Mouse (Mus musculus) limb, embryonic 12.5 days (tissue): Measurements from ENCODE around the gene Tie1. TPM values are rescaled to one million over a fixed set of nuclear protein-coding genes. Genes with fewer than 3 reads are reported as not detected.
A peak's percentile ranks its signal among the peaks of the same experiment; 100 is the strongest.

Experiments used
- ATAC-seq: fragments of 200-750 bp; cut with Nextera tagmentation; 2 replicates; pipeline ENCODE4 v1.8.0; 2017; ENCODE audit warnings: low read depth, moderate TSS enrichment; ENCODE audit not compliant: insufficient number of reproducible peaks, insufficient read depth, low FRiP score, low TSS enrichment
- H3K27ac ChIP-seq: fragments of 300-500 bp; sonication (generic); 2 replicates; pipeline ENCODE4 v1.5.1; 2016; ENCODE audit warnings: mild to moderate bottlenecking, moderate library complexity
- H3K27me3 ChIP-seq: fragments of 300-500 bp; sonication (generic); 2 replicates; pipeline ENCODE4 v1.6.1; 2016; ENCODE audit warnings: mild to moderate bottlenecking, moderate library complexity
- H3K36me3 ChIP-seq: fragments of 300-500 bp; sonication (generic); 2 replicates; pipeline ENCODE4 v1.6.1; 2016; ENCODE audit warnings: mild to moderate bottlenecking, moderate library complexity
- H3K4me1 ChIP-seq: fragments of 300-500 bp; sonication (generic); replicated peaks from 2 replicates; pipeline ENCODE4 v1.6.1; 2016
- H3K4me2 ChIP-seq: fragments of 300-500 bp; sonication (generic); 2 replicates; pipeline ENCODE4 v1.6.1; 2016; ENCODE audit warnings: mild to moderate bottlenecking, moderate library complexity
- H3K4me3 ChIP-seq: fragments of 300-500 bp; sonication (generic); replicated peaks from 2 replicates; pipeline ENCODE4 v1.5.1; 2016; ENCODE audit warnings: mild to moderate bottlenecking
- H3K9ac ChIP-seq: fragments of 300-500 bp; sonication (generic); replicated peaks from 2 replicates; pipeline ENCODE4 v1.6.1; 2016; ENCODE audit warnings: mild to moderate bottlenecking, moderate library complexity
- H3K9me3 ChIP-seq: fragments of 300-500 bp; sonication (generic); 2 replicates; pipeline ENCODE4 v1.6.1; 2016; ENCODE audit warnings: mild to moderate bottlenecking, moderate library complexity
- WGBS: fragments of 180-500 bp; shearing (Covaris S2); methylation state at CpG from one replicate; pipeline ENCODE4 v1.1.7; 2016; 5-methylcytosine and 5-hydroxymethylcytosine counted together
- polyA plus RNA-seq: library from polyadenylated mRNA; unstranded; fragments of >200 nt; fragmentation: Nextera tagmentation; extraction: Ambion mirVana; gene quantifications from 2 replicates; pipeline ENCODE4 v1.2.1, GENCODE M21; 2016

Tie1 gene
- polyA plus RNA-seq, 1 experiment from 2014 or later = 18.4 TPM

DNA sequence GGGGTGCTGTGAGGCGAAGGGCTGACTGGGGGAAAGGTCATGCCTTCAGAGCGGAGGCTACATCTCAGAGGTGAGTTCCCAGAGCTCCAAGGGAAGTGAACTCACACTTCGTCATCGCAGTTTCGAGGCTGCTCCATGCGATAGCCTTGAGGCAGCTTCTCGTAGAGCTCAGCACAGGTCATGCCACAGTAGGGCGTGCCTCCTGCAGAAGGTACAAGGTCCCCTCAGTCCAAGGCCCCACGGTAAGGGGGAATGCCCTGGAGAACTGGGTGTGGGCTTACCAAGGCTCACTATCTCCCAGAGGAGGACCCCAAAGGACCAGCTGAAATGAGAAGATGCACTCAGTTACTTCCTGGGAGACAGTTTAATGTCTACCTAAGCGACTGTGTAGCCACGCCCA is 17.2 kb downstream of the Tie1 start:
- Histone ChIP-seq H3K4me2 (no peak overlapping the region), H3K27ac (no peak overlapping the region), H3K4me1 (peaks cover 19% of the 10 kb centered on the region), H3K9ac (no peak overlapping the region), H3K27me3 (no peaks in the 10 kb centered on the region), H3K4me3 (no peak overlapping the region), H3K36me3 (no peaks in the 10 kb centered on the region), H3K9me3 (no peaks in the 10 kb centered on the region)
- ATAC-seq = no peak
- WGBS = 89% methylated on average over 11 of the region's 11 CpGs

DNA sequence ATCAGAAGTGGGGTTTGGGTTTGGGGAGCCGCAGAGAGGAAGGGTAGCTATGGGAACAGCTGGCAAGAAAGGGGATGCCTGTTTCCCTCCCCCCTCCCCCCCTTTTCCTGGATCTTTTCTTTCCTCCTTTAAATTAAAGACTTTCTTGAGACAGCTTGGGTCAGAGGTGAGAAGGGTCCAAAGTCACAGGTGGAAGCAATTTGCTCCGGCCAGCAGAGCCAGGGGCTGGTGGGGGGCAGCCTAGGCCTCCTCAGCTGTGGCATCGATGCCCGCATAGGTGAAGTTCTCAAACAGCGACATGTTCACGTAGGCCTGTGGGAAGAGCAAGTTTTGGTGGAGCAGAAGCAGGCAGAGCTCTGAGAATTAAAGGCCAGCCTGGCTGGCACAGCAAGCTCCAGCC is 18.6 kb downstream of the Tie1 start:
- H3K36me3 ChIP-seq = no peaks in the 10 kb centered on the region
- 15% methylated on average over 6 of the region's 6 CpGs for WGBS
- peaks cover 11% of the 10 kb centered on the region for H3K4me1 ChIP-seq
- no peak overlapping the region for H3K4me3 ChIP-seq
- H3K27me3 ChIP-seq = no peaks in the 10 kb centered on the region
- H3K4me2 ChIP-seq = no peak overlapping the region
- H3K27ac ChIP-seq = 0 out of 2 replicates have a peak overlapping the region, but pooled peaks have one; percentile 4
- no peaks in the 10 kb centered on the region for H3K9me3 ChIP-seq
- no peak for ATAC-seq
- H3K9ac ChIP-seq = no peak overlapping the region

DNA sequence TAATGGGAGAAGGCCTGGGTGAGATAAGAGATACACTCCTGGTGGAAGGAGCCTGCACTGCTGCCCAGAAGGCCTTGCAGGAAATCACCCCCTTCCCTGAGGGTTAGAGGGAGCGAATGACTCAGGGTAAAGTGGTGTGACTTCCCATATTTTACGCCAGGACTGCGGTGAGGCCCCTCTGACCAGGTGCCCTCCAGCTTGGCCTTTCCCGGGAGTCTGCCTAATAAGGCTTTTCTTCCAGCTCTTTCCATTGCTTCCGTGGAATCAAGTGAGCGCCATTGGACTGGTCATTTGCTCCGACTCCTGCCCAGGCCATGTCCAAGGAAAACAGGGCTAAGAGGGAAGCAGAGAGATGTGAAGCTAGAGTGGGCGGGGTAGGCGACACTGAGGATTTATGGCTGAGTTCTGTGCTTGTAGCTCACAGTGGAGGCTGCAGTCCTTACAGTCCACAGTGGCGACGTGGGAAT is 24.1 kb downstream of the Tie1 start:
- H3K4me3 ChIP-seq = no peak overlapping the region
- no peaks in the 10 kb centered on the region for H3K27me3 ChIP-seq
- H3K4me1 ChIP-seq = peaks cover 7% of the 10 kb centered on the region; the same call in 1 of the 2 replicates
- no peak overlapping the region for H3K4me2 ChIP-seq
- 17% methylated on average over 11 of the region's 11 CpGs for WGBS
- H3K9me3 ChIP-seq = no peaks in the 10 kb centered on the region
- no peaks in the 10 kb centered on the region for H3K36me3 ChIP-seq
- no peak overlapping the region for H3K27ac ChIP-seq
- no peak overlapping the region for H3K9ac ChIP-seq
- ATAC-seq = no peak

DNA sequence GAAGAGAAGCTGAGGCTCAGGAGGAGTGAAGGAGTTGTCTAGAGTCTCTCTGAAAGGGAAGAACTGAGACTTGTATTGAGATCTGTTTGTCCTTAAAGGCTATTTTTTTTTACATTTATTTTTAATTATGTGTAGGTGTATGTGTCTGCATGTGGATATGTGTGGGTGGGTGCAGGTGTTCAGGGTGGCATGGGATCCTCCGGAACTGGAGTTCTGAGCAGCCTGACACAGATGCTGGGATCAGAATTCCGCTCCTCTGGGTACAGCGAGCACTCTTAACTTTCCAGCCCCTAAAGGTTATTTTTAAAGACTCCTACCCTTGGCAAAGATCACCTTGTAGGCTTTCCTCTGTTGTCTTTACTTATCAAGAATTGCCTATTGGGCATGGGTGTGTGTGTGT is 24.9 kb downstream of the Tie1 start:
- Histone ChIP-seq H3K9ac (no peak overlapping the region), H3K9me3 (no peaks in the 10 kb centered on the region), H3K4me2 (no peak overlapping the region), H3K4me1 (peaks cover 3% of the 10 kb centered on the region; the same call in 1 of the 2 replicates), H3K36me3 (no peaks in the 10 kb centered on the region), H3K27me3 (no peaks in the 10 kb centered on the region), H3K27ac (no peak overlapping the region), H3K4me3 (no peak overlapping the region)
- no peak for ATAC-seq
- 90% methylated on average over 3 of the region's 3 CpGs for WGBS

DNA sequence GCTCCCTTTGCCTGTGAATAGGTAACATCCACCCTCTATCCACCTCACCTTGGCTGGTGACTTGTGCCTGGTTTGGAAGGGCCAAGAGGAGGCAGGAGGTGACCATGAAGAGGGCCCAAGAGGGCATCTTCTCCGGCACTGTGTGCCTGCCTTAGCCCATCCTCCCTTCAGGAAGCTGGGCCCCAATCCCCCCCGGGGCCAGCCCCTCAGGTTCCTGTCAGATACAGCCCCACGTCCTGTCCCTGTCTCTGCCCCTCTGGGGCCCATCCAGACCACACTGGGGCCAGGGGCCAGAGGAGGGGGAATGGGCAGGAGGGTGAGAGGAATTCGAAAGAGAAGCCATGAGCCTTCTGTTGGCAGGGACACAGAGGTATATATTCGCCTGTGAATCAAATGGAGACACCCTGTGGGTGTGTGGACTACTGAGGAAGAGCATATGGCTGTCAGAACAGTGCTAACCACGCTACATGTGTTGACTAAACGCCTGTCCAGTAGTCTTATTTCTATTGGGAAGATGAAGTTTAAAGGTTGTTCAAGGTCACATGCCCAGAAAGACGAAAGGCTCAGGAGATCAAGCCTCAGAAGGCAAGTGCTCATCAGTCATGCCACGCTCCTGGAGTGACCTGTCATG is 32.4 kb downstream of the Tie1 start, which contains the start of gene Mpl:
Mpl (minus strand) TSS at position 169 of the 631 bp plus-strand sequence.
- Histone ChIP-seq H3K4me1 (no peaks in the 10 kb centered on the region), H3K27ac (no peak within 1 kb of the TSS), H3K9me3 (no peaks in the 10 kb centered on the region), H3K27me3 (no peaks in the 10 kb centered on the region), H3K4me3 (no peak within 1 kb of the TSS), H3K4me2 (no peak within 1 kb of the TSS), H3K36me3 (no peaks in the 10 kb centered on the region), H3K9ac (no peak within 1 kb of the TSS)
- WGBS = 73% methylated on average over 9 of the region's 9 CpGs
- no peak for ATAC-seq

DNA sequence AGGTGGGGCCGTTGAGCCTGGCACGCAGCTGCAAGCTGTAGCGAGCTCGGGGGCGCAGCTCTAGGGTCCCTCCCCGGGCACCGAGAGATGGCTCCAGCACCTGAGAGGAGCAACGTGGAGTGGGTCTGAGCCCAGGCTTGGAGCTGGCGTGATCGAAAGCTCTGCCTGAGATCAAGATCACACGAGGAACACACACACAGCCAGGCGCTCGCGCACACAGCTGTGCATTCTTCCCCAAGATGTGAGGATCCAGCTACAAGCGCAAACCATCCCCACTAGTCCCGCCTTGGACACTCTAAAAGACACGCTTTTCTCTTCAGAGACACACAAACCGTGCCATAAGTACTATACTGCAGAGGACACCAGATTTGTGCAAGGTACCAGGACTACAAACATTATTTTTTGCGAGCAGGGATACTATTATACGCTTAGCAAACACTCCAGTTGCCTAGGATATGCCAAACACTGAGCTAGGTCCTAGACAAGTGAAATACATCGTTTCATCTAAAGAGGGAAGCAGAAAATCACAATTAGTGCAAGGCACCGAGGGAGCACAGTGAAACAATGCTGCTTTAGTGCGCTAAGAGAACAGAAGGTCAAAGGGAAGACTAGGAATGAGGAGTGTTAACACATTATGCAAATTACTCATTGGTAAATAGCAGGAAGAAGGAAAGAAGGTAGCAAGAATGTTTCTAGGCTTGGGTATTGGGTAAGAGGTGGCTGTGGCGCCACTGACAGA is 43.3 kb downstream of the Tie1 start:
- peak overlapping the region; percentile 78 for H3K4me2 ChIP-seq
- 33% methylated on average over 24 of the region's 24 CpGs for WGBS
- no peak for ATAC-seq
- H3K4me3 ChIP-seq = peak overlapping the region; percentile 40
- H3K9me3 ChIP-seq = no peaks in the 10 kb centered on the region
- peak overlapping the region; percentile 48; the same call in 1 of the 2 replicates for H3K9ac ChIP-seq
- H3K4me1 ChIP-seq = peaks cover 10% of the 10 kb centered on the region
- H3K27ac ChIP-seq = no peak overlapping the region
- no peaks in the 10 kb centered on the region for H3K36me3 ChIP-seq
- 0 out of 2 replicates have a peak, but pooled peaks cover 3% of the 10 kb centered on the region for H3K27me3 ChIP-seq

DNA sequence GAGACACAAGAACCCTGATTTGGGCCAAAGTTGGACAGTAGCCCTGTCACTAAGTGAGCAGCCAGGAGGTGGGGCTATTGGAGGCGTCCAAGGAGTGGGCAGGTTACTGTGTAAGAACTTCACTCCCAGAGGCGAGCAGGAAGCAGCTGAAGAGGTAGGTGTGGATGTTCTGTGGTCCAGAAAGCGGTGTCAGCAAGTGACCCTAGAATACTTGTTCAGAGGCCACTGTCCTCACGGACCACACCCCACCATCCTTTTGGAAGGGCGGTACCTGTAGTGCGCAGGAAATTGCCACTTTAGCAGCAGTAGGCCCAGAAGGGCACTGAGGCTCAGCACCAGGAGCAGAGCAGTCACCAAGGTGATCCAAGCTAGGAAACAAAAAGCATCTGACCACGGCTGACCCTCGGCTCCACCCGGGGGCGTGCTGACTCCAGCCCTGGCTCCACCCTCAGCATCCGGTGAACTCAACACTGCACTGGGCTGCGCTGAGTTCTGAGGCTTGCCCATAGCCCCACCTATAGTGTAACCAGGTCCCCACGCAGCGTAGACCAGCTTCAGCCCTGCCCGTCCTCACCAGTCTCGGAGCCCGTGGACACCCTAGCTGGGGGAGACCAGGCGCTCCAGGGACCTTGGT is 44.0 kb downstream of the Tie1 start:
- WGBS = 16% methylated on average over 18 of the region's 18 CpGs
- Histone ChIP-seq H3K9me3 (no peaks in the 10 kb centered on the region), H3K27me3 (0 out of 2 replicates have a peak, but pooled peaks cover 3% of the 10 kb centered on the region), H3K4me2 (peak overlapping the region; percentile 78), H3K27ac (no peak overlapping the region), H3K9ac (peak overlapping the region; percentile 48; the same call in 1 of the 2 replicates), H3K4me3 (peak overlapping the region; percentile 40), H3K4me1 (peaks cover 10% of the 10 kb centered on the region), H3K36me3 (no peaks in the 10 kb centered on the region)
- ATAC-seq = peak; percentile 79

DNA sequence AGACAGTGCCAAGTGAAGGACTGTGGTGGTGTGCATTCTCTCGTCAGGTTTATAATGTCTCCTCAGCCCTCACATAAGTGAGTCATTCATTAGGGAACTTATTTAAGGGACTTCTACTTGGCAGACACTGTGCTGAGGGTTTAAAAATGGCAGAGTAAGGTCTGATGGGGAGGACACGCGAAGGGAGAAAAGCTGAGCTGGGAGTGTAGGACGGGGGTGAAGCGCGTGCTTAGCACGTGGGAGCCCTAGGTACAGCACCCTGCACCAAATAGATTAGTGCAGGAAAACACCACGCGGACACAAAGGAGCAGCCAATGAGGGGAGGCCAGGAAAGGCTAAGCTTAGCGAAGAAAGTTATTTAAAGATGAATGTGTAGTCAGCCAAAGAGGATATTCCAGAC is 44.8 kb downstream of the Tie1 start:
- Histone ChIP-seq H3K4me2 (no peak overlapping the region), H3K4me1 (peaks cover 10% of the 10 kb centered on the region), H3K9me3 (no peaks in the 10 kb centered on the region), H3K4me3 (no peak overlapping the region), H3K27me3 (0 out of 2 replicates have a peak, but pooled peaks cover 3% of the 10 kb centered on the region), H3K36me3 (no peaks in the 10 kb centered on the region), H3K9ac (no peak overlapping the region), H3K27ac (no peak overlapping the region)
- no peak for ATAC-seq
- 87% methylated on average over 10 of the region's 10 CpGs for WGBS

DNA sequence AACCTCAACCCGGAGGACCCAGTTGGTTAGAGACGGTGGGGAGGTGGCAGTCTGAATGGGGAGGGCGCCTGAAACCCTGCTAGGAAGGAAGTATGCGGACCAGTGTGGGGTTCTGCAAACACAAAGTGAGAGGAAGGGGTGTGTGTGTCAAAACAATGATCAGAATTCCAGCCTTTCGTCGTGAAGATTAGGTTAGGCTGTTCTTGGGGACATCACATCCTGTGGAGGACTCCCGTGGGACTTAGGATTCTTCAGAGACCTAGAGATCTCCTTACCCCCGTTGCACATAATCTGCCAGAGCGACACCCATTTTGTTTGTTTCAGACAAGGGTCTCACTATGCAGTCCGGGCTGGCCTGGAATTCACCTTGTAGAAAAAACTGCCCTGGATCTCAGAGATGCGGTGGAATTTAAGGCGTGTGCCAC is 52.0 kb downstream of the Tie1 start:
- Histone ChIP-seq H3K4me2 (peak overlapping the region; percentile 87), H3K4me1 (peaks cover 35% of the 10 kb centered on the region), H3K27me3 (no peaks in the 10 kb centered on the region), H3K9me3 (no peaks in the 10 kb centered on the region), H3K4me3 (peak overlapping the region; percentile 82), H3K9ac (peak overlapping the region; percentile 82), H3K36me3 (peaks cover 30% of the 10 kb centered on the region), H3K27ac (peak overlapping the region; percentile 91)
- ATAC-seq = no peak
- 10% methylated on average over 12 of the region's 12 CpGs for WGBS

DNA sequence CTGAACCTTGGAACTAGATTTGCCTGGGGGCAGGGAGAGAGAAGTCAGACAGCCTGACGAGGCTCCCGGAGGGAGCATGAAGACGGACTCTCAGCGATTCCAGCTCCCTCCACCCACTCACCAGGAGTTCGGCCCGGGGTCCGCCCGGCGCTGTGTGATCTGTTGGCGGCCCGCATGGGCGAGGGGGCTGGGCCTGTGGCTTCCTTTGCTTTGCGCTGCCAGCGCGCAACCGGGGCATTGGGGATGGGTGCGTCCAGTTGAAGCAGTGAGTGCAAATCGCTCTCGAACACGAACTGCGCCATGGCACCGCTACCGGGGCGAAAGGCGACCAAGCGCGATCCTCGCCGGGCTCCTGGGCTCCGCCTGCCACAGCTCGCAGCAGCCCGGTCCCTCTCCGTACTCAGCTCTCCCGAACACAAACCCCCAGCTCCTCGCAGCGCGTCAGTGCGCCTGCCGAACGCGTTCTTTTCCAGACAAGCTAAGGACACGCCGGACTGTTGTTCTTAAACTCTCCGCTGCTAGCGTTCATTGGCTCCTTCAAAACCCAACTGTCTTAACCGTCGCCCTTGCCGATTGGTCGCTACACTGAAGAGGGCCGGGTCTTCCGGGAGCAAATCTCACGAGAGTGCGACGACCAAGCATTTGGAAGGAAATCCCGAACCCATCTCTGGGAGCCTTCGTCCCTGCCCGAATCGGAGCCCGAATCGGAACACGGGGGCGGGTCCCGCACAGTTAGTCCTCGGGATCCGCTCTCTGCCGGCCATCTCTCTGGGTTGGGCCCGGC is 52.8 kb downstream of the Tie1 start, which contains the start of gene Cdc20:
Cdc20 (minus strand) TSS at position 533 of the 784 bp plus-strand sequence.
- Histone ChIP-seq H3K4me3 (peak within 1 kb of the TSS; percentile 82), H3K4me2 (peak within 1 kb of the TSS; percentile 87), H3K4me1 (peaks cover 35% of the 10 kb centered on the region), H3K9me3 (no peaks in the 10 kb centered on the region), H3K9ac (peak within 1 kb of the TSS; percentile 82), H3K27ac (peak within 1 kb of the TSS; percentile 91), H3K36me3 (peaks cover 38% of the 10 kb centered on the region), H3K27me3 (no peaks in the 10 kb centered on the region)
- WGBS = under 1% methylated on average over 66 of the region's 67 CpGs
- peak; percentile 95 for ATAC-seq
